Mouse (Mus musculus) lung, adult 2 months (tissue): ENCODE measurements around the gene Syngr2.

Experiments used
- CTCF ChIP-seq: fragments of 200-500 bp; IDR thresholded peaks from 2 replicates; pipeline ENCODE4 v1.5.1; 2011; ENCODE audit warnings: mild to moderate bottlenecking, low read length, control low read depth; ENCODE audit not compliant: insufficient read depth
- POLR2A ChIP-seq: fragments of 200-500 bp; IDR thresholded peaks from 2 replicates; pipeline ENCODE4 v1.6.1; 2011; ENCODE audit warnings: low read depth, mild to moderate bottlenecking, control low read depth, low read length, borderline replicate concordance; ENCODE audit errors: extremely low read depth

DNA sequence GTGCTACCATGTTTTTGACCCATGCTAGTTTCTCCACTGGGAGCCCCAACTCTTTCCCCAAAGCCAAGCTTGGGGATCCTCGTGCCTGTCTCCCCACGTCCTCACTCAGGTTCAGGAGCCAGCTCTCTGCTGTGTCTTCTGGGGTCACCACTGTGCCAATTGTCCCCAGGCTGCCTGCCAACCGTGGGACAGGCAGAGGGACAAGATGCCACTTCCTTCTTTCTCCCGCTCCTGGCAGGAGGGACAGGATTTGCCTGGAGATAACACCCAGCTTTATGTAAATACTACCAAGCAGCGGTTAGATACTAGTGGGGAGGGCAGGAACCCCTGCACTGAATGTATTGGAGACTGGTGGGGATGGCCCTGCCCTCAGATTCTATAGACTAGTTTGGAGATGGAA lies 4.4 kb downstream of the Syngr2 start:
- no peak for TF ChIP-seq CTCF
- no peak for TF ChIP-seq POLR2A
